Mouse (Mus musculus): ENCODE results near the gene Npc2. TPM values are rescaled to one million over a fixed set of nuclear protein-coding genes. Genes with fewer than 3 reads are reported as not detected.

Npc2 gene
- polyA plus RNA-seq (2012; rRNA removed) = 47.4 and 53.2 TPM in 2 replicates

GRCm38 (mm10) chr12:84772726-84773441, at the start of gene Npc2, which contains the start of gene Isca2:
Gene Npc2 (minus strand): TSS chr12:84773152.
Gene Isca2 (plus strand): TSS chr12:84773251.

Other genes with a start within 250 kb of the Npc2 start
- gene Vsx2, start 203.4 kb downstream of the Npc2 start, polyA plus RNA-seq (2012; rRNA removed) = not detected in 2 replicates
- 12.8 and 14.0 TPM in 2 replicates for gene Abcd4, start 155.7 kb downstream of the Npc2 start, polyA plus RNA-seq (2012; rRNA removed)
- gene Vrtn, start 132.1 kb downstream of the Npc2 start, polyA plus RNA-seq (2012; rRNA removed) = not detected in 2 replicates
- gene Syndig1l, start 74.3 kb downstream of the Npc2 start, polyA plus RNA-seq (2012; rRNA removed) = not detected in 2 replicates
- 14.3 and 14.4 TPM in 2 replicates for gene Isca2, start 99 bp upstream of the Npc2 start, polyA plus RNA-seq (2012; rRNA removed)
- 0.43 and 2.7 TPM in 2 replicates for gene Ltbp2, start 103.4 kb upstream of the Npc2 start, polyA plus RNA-seq (2012; rRNA removed)
- gene Fcf1, start 197.7 kb upstream of the Npc2 start, polyA plus RNA-seq (2012; rRNA removed) = 5.0 and 6.9 TPM in 2 replicates
- gene Arel1, start 197.7 kb upstream of the Npc2 start, polyA plus RNA-seq (2012; rRNA removed) = 5.4 and 6.9 TPM in 2 replicates
- gene Ylpm1, start 223.2 kb upstream of the Npc2 start, polyA plus RNA-seq (2012; rRNA removed) = 2.7 and 5.3 TPM in 2 replicates